Mouse (Mus musculus) stomach, postnatal 0 days (tissue): ENCODE measurements around the gene D630039A03Rik.

Experiments
- CTCF ChIP-seq: IDR thresholded peaks from 2 replicates; pipeline ENCODE4 v1.5.1; 2016; ENCODE audit warnings: antibody characterized with exemption, low read depth, mild to moderate bottlenecking, moderate library complexity
- EP300 ChIP-seq: optimal IDR thresholded peaks from 2 replicates; pipeline ENCODE3; 2016; ENCODE audit warnings: antibody characterized with exemption

- TF ChIP-seq EP300 (peak; percentile 48), CTCF (0 out of 2 replicates have a peak, but pooled peaks have one; percentile 19)
These were observed 39.5 kb upstream of the D630039A03Rik start for GRCm38 (mm10) chr4:57955544-57955958.
